Mouse (Mus musculus): ENCODE results near the gene Olah.

DNA sequence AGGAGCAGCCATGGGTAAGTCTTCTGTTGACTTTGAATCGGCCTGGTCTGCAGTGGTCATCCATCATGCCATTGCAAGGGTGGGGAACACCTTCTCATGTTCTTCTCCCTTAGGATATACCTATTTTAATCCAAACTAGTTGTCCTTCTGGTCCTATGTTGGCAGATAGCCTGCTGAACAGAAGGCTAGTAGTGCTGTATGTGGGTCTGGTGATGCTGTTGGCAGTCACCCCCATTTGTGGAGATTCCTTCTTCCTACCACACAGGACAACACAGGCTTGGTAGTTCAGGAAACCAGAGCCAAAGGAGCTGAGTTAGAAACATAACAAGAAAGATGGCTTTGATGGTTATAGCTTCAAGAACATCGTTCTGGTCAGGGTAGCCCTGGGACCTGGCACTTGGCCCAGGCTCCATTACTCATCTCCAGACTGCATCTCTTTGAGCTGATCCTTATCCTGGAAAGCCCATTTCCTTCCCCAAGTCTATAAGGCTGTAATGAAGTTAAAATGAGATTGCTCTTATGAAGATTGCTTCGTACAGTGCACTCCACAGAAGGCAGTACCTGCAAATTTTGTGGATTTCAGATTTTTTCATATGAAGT is 91.5 kb downstream of the Olah start:
- TF ChIP-seq POLR2A (IDR thresholded peaks at IDR 0.05; ENCODE audit: insufficient read length, low read depth): no peak
- no peak for TF ChIP-seq POLR2AphosphoS2 (IDR thresholded peaks at IDR 0.05; ENCODE audit: insufficient read length, low read depth)
- TF ChIP-seq TCF12 (IDR thresholded peaks at IDR 0.05; ENCODE audit: insufficient read depth, poor library complexity, severe bottlenecking): no peak
- no peak for TF ChIP-seq MAX (IDR thresholded peaks at IDR 0.05; ENCODE audit: low read depth)
- TF ChIP-seq E2F4 (IDR thresholded peaks at IDR 0.05; ENCODE audit: insufficient read depth): no peak
- no peak for TF ChIP-seq USF1 (IDR thresholded peaks at IDR 0.05; ENCODE audit: low read depth)
- no peak for TF ChIP-seq MYOD1 (IDR thresholded peaks at IDR 0.05; ENCODE audit: control insufficient read depth in 1 of 3, insufficient read length in 2 of 3, low read depth in 2 of 3)
- no peak for TF ChIP-seq MYOG (IDR thresholded peaks at IDR 0.05; ENCODE audit: control insufficient read depth in 1 of 3, insufficient read depth in 1 of 3, insufficient read length in 2 of 3, low read depth in 2 of 3)
- TF ChIP-seq CEBPB (IDR thresholded peaks at IDR 0.05; ENCODE audit: insufficient read depth, poor library complexity, severe bottlenecking): no peak
- no peak for TF ChIP-seq REST (IDR thresholded peaks at IDR 0.05; ENCODE audit: insufficient read depth, insufficient read length)
- no peak for TF ChIP-seq SRF (IDR thresholded peaks at IDR 0.05; ENCODE audit: control insufficient read depth, insufficient read length, low read depth)

All from myocyte (in vitro differentiated cells).